Mouse (Mus musculus): ENCODE data around the gene Olfr281. TPM values are rescaled to one million over a fixed set of nuclear protein-coding genes. Genes with fewer than 3 reads are reported as not detected.

Olfr281 gene
- polyA plus RNA-seq, 1 experiment from 2014 or later, result not detected

DNA sequence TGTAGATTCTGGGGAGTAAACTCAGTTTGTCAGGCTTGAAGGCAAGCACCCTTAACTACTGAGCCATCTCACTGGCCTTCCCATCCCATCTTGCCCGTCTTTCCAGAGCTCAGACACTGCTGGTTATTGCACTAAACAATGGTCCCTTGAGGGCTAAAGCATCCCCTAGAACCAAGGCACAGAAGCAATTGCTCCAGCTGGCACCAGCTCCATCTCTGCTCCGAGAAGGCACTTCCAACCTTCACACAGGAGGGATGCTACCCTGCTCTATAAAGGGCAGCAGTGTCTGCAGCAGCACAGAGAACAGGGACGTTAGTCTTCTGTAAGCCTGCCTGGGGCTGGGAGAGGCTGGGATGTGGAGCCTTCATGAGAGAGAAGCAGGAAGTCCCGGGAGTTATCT, 39.7 kb downstream of the Olfr281 start, which contains the start of gene Olfr279:
Olfr279 (plus strand) TSS at position 301 of the 400 bp plus-strand sequence.
- WGBS, result 61% methylated on average over 4 of the region's 4 CpGs
- Histone ChIP-seq H3K4me2 (replicated peaks) (no peak within 1 kb of the TSS), H3K9me3 (no peaks in the 10 kb centered on the region), H3K27me3 (replicated peaks) (no peaks in the 10 kb centered on the region), H3K4me3 (no peak within 1 kb of the TSS), H3K36me3 (no peaks in the 10 kb centered on the region), H3K27ac (no peak within 1 kb of the TSS), H3K4me1 (no peaks in the 10 kb centered on the region), H3K9ac (no peak within 1 kb of the TSS)
- no peak for ATAC-seq (ENCODE audit: low FRiP score, low read depth)

DNA sequence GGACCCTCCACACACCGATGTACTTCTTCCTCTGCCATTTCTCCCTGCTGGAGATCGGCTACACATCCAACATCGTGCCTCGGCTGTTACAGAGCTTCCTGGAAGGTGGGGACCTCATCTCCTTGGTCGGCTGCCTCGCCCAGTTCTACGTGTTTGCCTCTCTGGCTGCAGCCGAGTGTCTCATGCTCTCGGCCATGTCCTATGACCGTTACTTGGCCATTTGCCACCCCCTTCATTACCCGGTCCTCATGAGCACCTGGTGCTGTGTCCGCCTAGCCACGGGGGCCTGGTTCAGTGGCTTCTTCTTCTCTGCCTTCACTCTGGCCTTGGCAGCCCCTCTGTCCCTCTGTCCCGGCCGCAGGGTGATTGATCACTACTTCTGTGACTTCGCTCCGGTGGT, 45.2 kb downstream of the Olfr281 start:
- H3K4me2 ChIP-seq (replicated peaks), result no peak overlapping the region
- no peak for ATAC-seq (ENCODE audit: low FRiP score, low read depth)
- H3K4me1 ChIP-seq, result no peaks in the 10 kb centered on the region
- H3K4me3 ChIP-seq, result no peak overlapping the region
- H3K36me3 ChIP-seq, result no peaks in the 10 kb centered on the region
- H3K9me3 ChIP-seq, result no peaks in the 10 kb centered on the region
- H3K9ac ChIP-seq, result no peak overlapping the region
- no peaks in the 10 kb centered on the region for H3K27me3 ChIP-seq (replicated peaks)
- WGBS, result 90% methylated on average over 17 of the region's 17 CpGs
- no peak overlapping the region for H3K27ac ChIP-seq

DNA sequence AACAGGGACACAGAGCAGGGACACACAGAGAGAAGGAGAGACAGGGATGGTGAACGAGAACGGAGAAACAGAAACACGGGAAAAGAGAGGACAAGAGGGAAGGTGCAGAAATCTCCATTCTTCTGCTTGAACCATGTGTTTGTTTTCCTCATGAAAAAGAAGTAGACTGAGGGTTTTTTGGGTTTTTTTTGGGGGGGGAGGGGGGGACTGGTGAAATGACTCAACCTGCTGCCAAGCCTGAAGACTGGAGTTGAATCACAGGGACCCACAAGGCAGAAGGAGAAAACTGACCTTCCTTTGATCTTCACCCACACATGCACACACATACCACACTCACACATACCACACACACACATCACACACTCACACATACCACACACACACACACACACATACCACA, 50.9 kb downstream of the Olfr281 start:
- no peak overlapping the region for H3K4me2 ChIP-seq (replicated peaks)
- ATAC-seq (ENCODE audit: low FRiP score, low read depth), result no peak
- WGBS, result 93% methylated on average over 3 of the region's 3 CpGs

DNA sequence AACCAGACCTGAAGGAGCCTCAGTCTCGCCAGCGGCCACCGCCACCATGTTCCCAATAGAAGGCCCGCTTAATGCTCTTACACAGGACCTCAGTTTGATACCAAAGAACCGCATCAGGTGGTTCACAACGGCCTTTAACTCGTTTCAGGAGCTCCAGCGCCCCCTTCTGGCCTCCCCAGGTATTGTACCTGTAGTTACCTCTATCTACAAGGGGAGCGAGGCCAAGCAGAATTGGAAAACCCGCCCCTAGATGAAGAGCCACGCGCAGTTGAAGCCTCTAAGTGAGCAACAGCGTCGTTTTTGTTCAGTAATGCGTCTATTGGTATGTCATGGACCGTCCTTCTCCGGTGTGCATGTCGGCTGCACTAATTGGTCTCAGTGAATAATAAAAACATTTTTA, 52.1 kb downstream of the Olfr281 start:
- Histone ChIP-seq H3K27me3 (replicated peaks) (no peaks in the 10 kb centered on the region), H3K4me1 (no peaks in the 10 kb centered on the region)
- 15% methylated on average over 18 of the region's 18 CpGs for WGBS

More for the DNA sequence above, 50.9 kb downstream of the Olfr281 start:
- Histone ChIP-seq H3K27me3 (replicated peaks) (no peaks in the 10 kb centered on the region), H3K9ac (no peak overlapping the region), H3K4me1 (no peaks in the 10 kb centered on the region), H3K27ac (no peak overlapping the region), H3K4me3 (no peak overlapping the region), H3K36me3 (no peaks in the 10 kb centered on the region), H3K9me3 (no peaks in the 10 kb centered on the region)

DNA sequence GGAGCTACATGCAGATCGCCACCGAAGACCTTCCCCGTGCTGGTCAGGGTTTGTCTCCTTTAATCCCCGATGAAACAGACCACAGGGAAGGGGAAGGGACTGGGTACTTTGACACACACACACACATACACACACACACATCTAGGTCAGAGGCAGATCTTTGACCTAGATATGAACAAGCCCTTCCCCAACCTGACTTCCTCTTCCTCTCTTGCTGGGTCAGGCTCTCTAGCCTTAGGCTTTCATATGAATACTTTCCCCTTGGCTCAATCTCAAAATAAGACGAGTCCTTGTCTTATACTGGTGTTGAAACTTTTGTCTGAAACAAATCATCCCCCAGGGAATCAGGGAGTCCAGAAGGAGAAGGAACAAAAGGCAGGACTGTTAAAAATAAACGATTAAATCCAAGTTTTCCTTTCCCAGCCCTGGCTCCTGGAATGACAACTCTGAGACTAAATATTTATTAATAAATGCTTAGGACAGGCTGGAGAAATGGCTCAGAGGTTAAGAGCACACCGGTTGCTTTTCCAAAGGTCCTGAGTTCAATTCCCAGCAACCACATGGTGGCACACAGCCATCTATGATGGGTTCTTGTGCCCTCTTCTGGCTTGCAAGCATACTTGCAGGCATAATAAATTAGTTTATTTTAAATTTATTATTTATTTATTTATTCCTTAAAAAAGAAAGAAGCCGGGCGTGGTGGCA, 54.0 kb downstream of the Olfr281 start:
- no peaks in the 10 kb centered on the region for H3K36me3 ChIP-seq
- peaks cover 4% of the 10 kb centered on the region; the same call in 1 of the 2 replicates for H3K4me1 ChIP-seq
- H3K9ac ChIP-seq, result no peak overlapping the region
- WGBS, result 80% methylated on average over 9 of the region's 9 CpGs
- H3K9me3 ChIP-seq, result no peaks in the 10 kb centered on the region
- no peak overlapping the region for H3K4me2 ChIP-seq (replicated peaks)
- ATAC-seq (ENCODE audit: low FRiP score, low read depth), result no peak
- no peak overlapping the region for H3K27ac ChIP-seq
- H3K27me3 ChIP-seq (replicated peaks), result no peaks in the 10 kb centered on the region
- H3K4me3 ChIP-seq, result no peak overlapping the region

More for the DNA sequence above, 52.1 kb downstream of the Olfr281 start:
- no peak overlapping the region for H3K4me2 ChIP-seq (replicated peaks)
- no peaks in the 10 kb centered on the region for H3K9me3 ChIP-seq
- no peak for ATAC-seq (ENCODE audit: low FRiP score, low read depth)
- H3K27ac ChIP-seq, result no peak overlapping the region
- H3K9ac ChIP-seq, result no peak overlapping the region
- H3K36me3 ChIP-seq, result no peaks in the 10 kb centered on the region
- H3K4me3 ChIP-seq, result no peak overlapping the region

DNA sequence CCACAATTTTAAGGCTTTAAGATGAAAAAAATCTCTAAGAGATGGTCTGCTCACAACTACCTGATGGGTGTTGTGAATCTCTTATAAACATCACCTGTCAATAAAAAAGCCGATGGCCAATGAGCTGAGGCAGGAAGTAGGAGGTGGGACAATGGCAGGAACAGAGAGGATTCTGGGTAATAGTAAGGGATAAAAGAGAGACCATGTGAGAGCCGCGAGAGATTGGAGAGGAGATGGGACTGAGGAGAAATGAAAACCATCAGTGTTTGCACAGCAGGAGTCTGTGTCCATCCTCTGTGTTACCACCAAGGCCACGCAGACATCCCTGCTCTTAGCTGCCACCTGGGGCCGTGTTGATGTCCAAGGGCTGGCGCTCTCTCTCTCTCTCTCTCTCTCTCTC, 54.9 kb downstream of the Olfr281 start:
- WGBS, result 84% methylated on average over 6 of the region's 6 CpGs
- Histone ChIP-seq H3K4me2 (replicated peaks) (no peak overlapping the region), H3K9me3 (no peaks in the 10 kb centered on the region), H3K27ac (no peak overlapping the region), H3K36me3 (no peaks in the 10 kb centered on the region), H3K27me3 (replicated peaks) (no peaks in the 10 kb centered on the region), H3K9ac (no peak overlapping the region), H3K4me1 (peaks cover 4% of the 10 kb centered on the region; the same call in 1 of the 2 replicates), H3K4me3 (no peak overlapping the region)
- ATAC-seq (ENCODE audit: low FRiP score, low read depth), result no peak

DNA sequence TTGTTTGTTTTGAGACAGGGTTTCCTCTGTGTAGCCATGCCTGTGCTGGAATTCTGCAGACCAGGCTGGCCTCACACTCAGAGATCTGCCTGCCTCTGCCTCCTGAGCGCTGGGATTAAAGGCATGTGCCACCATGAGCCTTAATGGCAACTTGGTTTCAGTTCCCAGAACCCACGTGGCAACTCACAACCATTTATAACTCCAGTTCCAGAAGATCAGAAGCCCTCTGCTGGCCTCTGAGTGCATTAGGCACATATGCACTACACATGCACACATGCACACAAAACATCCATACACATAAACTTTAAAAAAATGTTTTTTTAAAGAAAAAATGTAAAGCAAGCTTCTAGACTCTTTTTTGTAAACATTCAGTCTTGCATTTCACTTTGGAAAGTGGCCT, 57.0 kb downstream of the Olfr281 start:
- H3K4me2 ChIP-seq (replicated peaks), result no peak overlapping the region
- H3K4me1 ChIP-seq, result peaks cover 4% of the 10 kb centered on the region; the same call in 1 of the 2 replicates
- no peak for ATAC-seq (ENCODE audit: low FRiP score, low read depth)
- no peak overlapping the region for H3K4me3 ChIP-seq
- no peaks in the 10 kb centered on the region for H3K36me3 ChIP-seq
- H3K27me3 ChIP-seq (replicated peaks), result no peaks in the 10 kb centered on the region
- WGBS, result 62% methylated on average over 2 of the region's 2 CpGs
- H3K9ac ChIP-seq, result no peak overlapping the region
- H3K27ac ChIP-seq, result no peak overlapping the region
- no peaks in the 10 kb centered on the region for H3K9me3 ChIP-seq

Other genes starting within 250 kb of the Olfr281 start
- not detected in 2 replicates for gene Gm44579, start 231.6 kb upstream of the Olfr281 start, polyA plus RNA-seq (2016; fragmentation: Nextera tagmentation; extraction: Ambion mirVana)
- 0.15 TPM in 1 of 2 replicates, not detected in the other for gene Olfr287, start 231.5 kb upstream of the Olfr281 start, polyA plus RNA-seq (2016; fragmentation: Nextera tagmentation; extraction: Ambion mirVana)
- gene Olfr286, start 218.1 kb upstream of the Olfr281 start, polyA plus RNA-seq (2016; fragmentation: Nextera tagmentation; extraction: Ambion mirVana), result not detected in 2 replicates
- not detected in 2 replicates for gene H1fnt, start 195.3 kb upstream of the Olfr281 start, polyA plus RNA-seq (2016; fragmentation: Nextera tagmentation; extraction: Ambion mirVana)
- 2.9 and 3.5 TPM in 2 replicates for gene Zfp641, start 156.4 kb upstream of the Olfr281 start, polyA plus RNA-seq (2016; fragmentation: Nextera tagmentation; extraction: Ambion mirVana)
- gene Olfr285, start 135.2 kb upstream of the Olfr281 start, polyA plus RNA-seq (2016; fragmentation: Nextera tagmentation; extraction: Ambion mirVana), result not detected in 2 replicates
- gene Olfr284, start 111.6 kb upstream of the Olfr281 start, polyA plus RNA-seq (2016; fragmentation: Nextera tagmentation; extraction: Ambion mirVana), result not detected in 2 replicates
- gene Olfr283, start 71.6 kb upstream of the Olfr281 start, polyA plus RNA-seq (2016; fragmentation: Nextera tagmentation; extraction: Ambion mirVana), result not detected in 2 replicates
- not detected in 2 replicates for gene Olfr282, start 21.4 kb upstream of the Olfr281 start, polyA plus RNA-seq (2016; fragmentation: Nextera tagmentation; extraction: Ambion mirVana)
- not detected in 2 replicates for gene OR5BS1P, start 17.3 kb downstream of the Olfr281 start, polyA plus RNA-seq (2016; fragmentation: Nextera tagmentation; extraction: Ambion mirVana)
- not detected in 2 replicates for gene Lalba, start 30.1 kb downstream of the Olfr281 start, polyA plus RNA-seq (2016; fragmentation: Nextera tagmentation; extraction: Ambion mirVana)
- gene Olfr279, start 39.8 kb downstream of the Olfr281 start, polyA plus RNA-seq (2016; fragmentation: Nextera tagmentation; extraction: Ambion mirVana), result not detected in 2 replicates
- 169 and 183 TPM in 2 replicates for gene Kansl2, start 81.7 kb downstream of the Olfr281 start, polyA plus RNA-seq (2016; fragmentation: Nextera tagmentation; extraction: Ambion mirVana)
- gene Ccnt1, start 118.3 kb downstream of the Olfr281 start, polyA plus RNA-seq (2016; fragmentation: Nextera tagmentation; extraction: Ambion mirVana), result 65.7 and 65.8 TPM in 2 replicates
- gene 4930415O20Rik, start 118.4 kb downstream of the Olfr281 start, polyA plus RNA-seq (2016; fragmentation: Nextera tagmentation; extraction: Ambion mirVana), result not detected in 2 replicates
- 14.5 and 16.3 TPM in 2 replicates for gene Adcy6, start 157.5 kb downstream of the Olfr281 start, polyA plus RNA-seq (2016; fragmentation: Nextera tagmentation; extraction: Ambion mirVana)
- gene Cacnb3, start 178.3 kb downstream of the Olfr281 start, polyA plus RNA-seq (2016; fragmentation: Nextera tagmentation; extraction: Ambion mirVana), result 108 and 127 TPM in 2 replicates
- gene Ddx23, start 210.3 kb downstream of the Olfr281 start, polyA plus RNA-seq (2016; fragmentation: Nextera tagmentation; extraction: Ambion mirVana), result 16.4 and 23.2 TPM in 2 replicates
- 7.8 and 9.7 TPM in 2 replicates for gene Rnd1, start 224.9 kb downstream of the Olfr281 start, polyA plus RNA-seq (2016; fragmentation: Nextera tagmentation; extraction: Ambion mirVana)

Measured in neural tube, embryonic 12.5 days (tissue).